1 mouse cellular context compared by ENCODE assay signal in genomic region chr1:87960752-87961151, GRCm38 (mm10).
TF ChIP-seq lines count a peak whose summit lies in the region.

No protein-coding gene starts in this region.

TF ChIP-seq in MEL, 35 proteins besides CTCF, POLR2A, EP300 and RAD21 (continued from another document):
- TF ChIP-seq USF2 (IDR thresholded peaks at IDR 0.05; ENCODE audit: borderline replicate concordance in 1 of 2, insufficient read depth in 1 of 2, low read depth in 1 of 2, low read length in 2 of 2) (0 out of 4 replicates have a peak, but pooled peaks of 1 of the 2 experiments have one; percentile 47), MEF2A (IDR thresholded peaks at IDR 0.05; ENCODE audit: extremely low read depth, insufficient replicate concordance, low read depth, low read length, poor library complexity, severe bottlenecking) (no peak), SMC3 (IDR thresholded peaks at IDR 0.05; ENCODE audit: low read depth, low read length) (no peak), MYC (IDR thresholded peaks at IDR 0.05; ENCODE audit: low read depth, low read length) (0 out of 2 replicates have a peak, but pooled peaks have one; percentile 52), CHD2 (IDR thresholded peaks at IDR 0.05; ENCODE audit: low read length) (no peak), MAX (IDR thresholded peaks at IDR 0.05; ENCODE audit: low read length) (peak; percentile 87), TBP (IDR thresholded peaks at IDR 0.05; ENCODE audit: low read depth, low read length) (peak; percentile 77), RCOR1 (IDR thresholded peaks at IDR 0.05; ENCODE audit: low read depth, low read length) (peak; percentile 15; the same call in 1 of the 2 replicates), TAL1 (IDR thresholded peaks at IDR 0.05; ENCODE audit: low read length) (no peak), ZC3H11A (IDR thresholded peaks at IDR 0.05; ENCODE audit: low read depth, low read length) (no peak), MAZ (IDR thresholded peaks at IDR 0.05; ENCODE audit: low read depth, low read length) (no peak), ZKSCAN1 (IDR thresholded peaks at IDR 0.05; ENCODE audit: low read depth, low read length) (no peak), UBTF (IDR thresholded peaks at IDR 0.05; ENCODE audit: borderline replicate concordance, insufficient read depth, low read depth, low read length) (no peak)
